Mouse (Mus musculus): ENCODE data around the gene Dph3.
"Not testable (repeated sequence)": the region's sequence is repeated elsewhere in the genome, so short reads cannot be mapped to it uniquely, and the experiment has no call there.

DNA sequence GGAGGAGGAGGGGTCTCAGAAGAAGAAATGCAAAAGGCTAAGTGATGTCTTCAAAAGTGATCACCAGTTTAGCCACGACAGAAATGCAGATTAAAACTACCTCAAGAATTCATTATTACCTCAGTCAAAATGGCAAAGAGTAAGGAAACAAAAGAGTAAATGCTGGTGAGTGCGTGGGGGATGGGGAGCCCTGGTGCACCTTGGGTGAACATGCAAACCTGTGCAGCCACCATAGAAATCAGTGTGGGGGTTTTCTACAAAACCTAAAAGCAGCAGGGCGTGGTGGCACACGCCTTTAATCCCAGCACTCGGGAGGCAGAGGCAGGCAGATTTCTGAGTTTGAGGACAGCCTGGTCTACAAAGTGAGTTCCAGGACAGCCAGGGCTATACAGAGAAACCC lies 39.7 kb upstream of the Dph3 start:
- not testable (repeated sequence) for TF ChIP-seq CTCF (conservative IDR thresholded peaks at IDR 0.05; ENCODE audit: low read length); POU5F1 (IDR thresholded peaks at IDR 0.05; ENCODE audit: borderline replicate concordance, low read length); NANOG (IDR thresholded peaks at IDR 0.05; ENCODE audit: borderline replicate concordance, low read length)

Measured in E14TG2a.4 (cell line).